Mouse (Mus musculus) layer of hippocampus, adult 18-20 months (tissue): ENCODE measurements at regions not wholly inside any gene's neighbourhood (a gene's known extent, or its start where the extent isn't known, plus 50 kb on each side); places are given as distances from the start of the nearest gene placed in this dataset.

Experiments
- DNase-seq, 2 experiments: peaks; one replicate each; pipeline ENCODE4 v3.0.0; 2022; ENCODE audit warnings: low spot score in 2 of 2

- DNase-seq: no peak
These were observed 99.9 kb upstream of the F13a1 start for GRCm38 (mm10) chr13:37149961-37150360.

- no peak for DNase-seq
These were observed 99.2 kb upstream of the F13a1 start for GRCm38 (mm10) chr13:37149066-37149781.

GRCm38 (mm10) chr13:37148627-37149026 lies 98.6 kb upstream of the F13a1 start:
- no peak for DNase-seq

GRCm38 (mm10) chr13:37147790-37148189 lies 97.7 kb upstream of the F13a1 start:
- no peak for DNase-seq

GRCm38 (mm10) chr13:37142812-37143211 lies 92.8 kb upstream of the F13a1 start:
- no peak for DNase-seq

DNA sequence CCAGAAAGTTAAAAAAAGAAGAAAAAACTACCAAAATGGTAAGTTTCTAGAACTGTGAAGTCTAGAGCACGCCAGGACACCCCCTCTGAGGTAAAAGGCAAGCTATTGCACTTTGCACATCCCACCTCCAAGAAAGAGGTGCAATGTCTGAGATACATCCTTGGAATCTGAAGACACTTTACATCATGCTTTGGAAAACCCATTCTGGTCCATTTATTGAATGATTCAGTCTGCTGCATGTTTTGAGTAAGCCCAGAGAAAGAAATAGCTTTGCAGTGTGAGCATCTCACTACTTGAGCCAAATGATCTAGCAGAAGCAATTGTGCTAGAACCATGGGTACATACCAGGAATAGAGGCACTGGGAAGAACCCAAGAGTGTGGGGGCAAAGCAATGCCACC lies 85.1 kb upstream of the F13a1 start:
- peak in 1 of 2 experiments; percentile 20 for DNase-seq

GRCm38 (mm10) chr13:37134518-37134917 lies 84.5 kb upstream of the F13a1 start:
- no peak for DNase-seq

GRCm38 (mm10) chr13:37130637-37131036 lies 80.6 kb upstream of the F13a1 start:
- peak; percentile 7 to 65 for DNase-seq

DNA sequence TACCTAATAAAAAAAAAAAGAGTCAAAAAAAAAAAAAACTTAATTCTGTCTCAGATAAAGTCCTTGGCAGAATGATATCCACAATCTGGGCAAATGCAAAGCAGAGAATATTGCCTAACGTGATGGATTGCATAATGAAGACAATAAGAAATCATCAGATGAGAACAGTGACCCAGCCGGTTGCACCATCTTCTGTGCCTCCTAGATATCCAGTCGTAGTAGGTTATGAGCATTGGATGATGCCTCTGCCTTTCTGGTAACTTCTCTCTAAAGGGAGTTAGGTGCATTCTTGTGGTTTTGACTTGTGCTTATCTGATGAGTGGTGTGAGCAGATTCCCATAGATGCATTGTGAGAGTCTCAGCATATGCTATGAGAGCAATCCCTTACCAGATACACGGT lies 71.6 kb upstream of the F13a1 start:
- no peak for DNase-seq

- DNase-seq: no peak
These were observed 70.2 kb upstream of the F13a1 start for GRCm38 (mm10) chr13:37120219-37120618.

DNA sequence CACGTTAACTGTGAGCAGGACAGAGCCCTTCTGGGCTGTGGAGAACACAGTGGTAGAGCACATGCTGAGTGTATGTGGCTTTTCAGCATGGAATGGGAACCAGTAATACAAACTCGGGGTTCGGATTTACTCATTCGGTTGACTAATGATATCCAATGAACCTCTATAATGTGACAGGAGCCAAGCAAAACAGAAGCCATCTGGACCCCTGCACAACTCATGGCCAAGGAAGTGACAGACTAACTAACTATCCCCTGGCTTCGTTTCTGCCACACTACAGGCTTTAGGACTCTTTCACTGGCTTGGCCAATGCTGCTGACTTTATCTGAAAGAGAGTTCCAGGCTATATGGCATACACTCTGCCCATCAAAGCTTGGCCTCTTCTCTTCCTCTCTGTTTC lies 64.3 kb upstream of the F13a1 start:
- no peak for DNase-seq

DNA sequence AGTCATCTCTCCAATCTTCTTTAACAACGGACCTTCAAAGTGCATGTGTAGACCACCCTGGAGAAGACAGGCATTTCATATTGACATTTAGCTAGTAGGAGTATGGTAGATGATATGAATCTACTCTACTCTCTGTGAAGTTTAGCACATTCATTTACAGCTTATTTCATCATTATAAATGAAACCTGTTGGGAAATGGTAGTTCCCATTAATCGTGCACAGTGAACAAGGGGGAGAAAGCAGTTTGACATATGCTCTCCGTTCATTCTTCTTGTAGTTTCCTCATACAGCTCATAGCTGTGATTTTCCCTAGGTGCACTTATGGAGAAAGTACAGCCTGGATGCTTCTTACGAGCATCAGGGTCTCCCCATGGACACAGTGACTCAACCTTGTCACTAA lies 61.7 kb upstream of the F13a1 start:
- DNase-seq: no peak

DNA sequence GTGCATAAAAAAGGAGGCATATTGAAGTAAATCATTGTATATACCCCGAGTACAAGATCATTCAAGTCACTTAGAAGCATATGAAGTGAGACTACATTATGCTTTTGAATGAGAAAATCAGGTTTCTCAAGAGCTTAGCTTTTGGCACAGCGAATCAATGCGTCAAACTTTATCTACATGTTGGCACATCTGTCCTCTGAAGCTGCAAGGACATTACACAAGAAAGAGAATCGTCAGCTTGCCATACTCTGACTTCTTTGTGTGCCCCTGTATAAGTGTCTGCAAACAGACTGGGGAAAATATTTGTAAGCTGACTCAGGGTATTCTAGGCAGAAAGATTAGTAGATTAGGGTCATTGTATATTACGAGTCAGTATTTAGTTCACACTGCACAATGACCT lies 57.7 kb upstream of the F13a1 start:
- DNase-seq: no peak

- no peak for DNase-seq
These were observed 56.0 kb upstream of the F13a1 start for GRCm38 (mm10) chr13:37106009-37106408.

- no peak for DNase-seq
These were observed 54.6 kb upstream of the F13a1 start for GRCm38 (mm10) chr13:37104410-37105294.

GRCm38 (mm10) chr13:37103741-37104296 lies 53.8 kb upstream of the F13a1 start:
- DNase-seq: peak in 1 of 2 experiments; percentile 19

GRCm38 (mm10) chr13:37101755-37102154 lies 51.7 kb upstream of the F13a1 start:
- no peak for DNase-seq
